Mouse (Mus musculus): ENCODE results near the gene Kansl2. TPM values are rescaled to one million over a fixed set of nuclear protein-coding genes. Genes with fewer than 3 reads are reported as not detected.

The Kansl2 gene
- polyA plus RNA-seq, 2 experiments = 99.8 to 104 TPM

GRCm38 (mm10) chr15:98546843-98547242 is 12.8 kb upstream of the Kansl2 start:
- no peaks in the 10 kb centered on the region for H3K27me3 ChIP-seq (ENCODE audit: control insufficient read depth, insufficient read depth, low read length)
- 84% methylated on average over 5 of the region's 5 CpGs for WGBS
- no peaks in the 10 kb centered on the region for H3K4me1 ChIP-seq (ENCODE audit: control insufficient read depth, insufficient read depth, low read length)
- H3K9ac ChIP-seq (ENCODE audit: low read depth, low read length, severe bottlenecking) = no peak overlapping the region
- H3K9me3 ChIP-seq (ENCODE audit: control insufficient read depth, low read length) = no peaks in the 10 kb centered on the region
- TF ChIP-seq POLR2A (IDR thresholded peaks at IDR 0.05; ENCODE audit: borderline replicate concordance, extremely low read depth, insufficient read depth, insufficient read length) = no peak
- H3K4me2 ChIP-seq (replicated peaks; ENCODE audit: low read depth, low read length, severe bottlenecking) = no peak overlapping the region
- ATAC-seq (ENCODE audit: low FRiP score, low read depth) (no peak), DNase-seq (ENCODE audit: low spot score) (no peak)
- H3K4me3 ChIP-seq (replicated peaks; ENCODE audit: low read length) = no peak overlapping the region
- H3K36me3 ChIP-seq (ENCODE audit: control insufficient read depth, insufficient read depth, low read length) = peaks cover 91% of the 10 kb centered on the region
- H3K27ac ChIP-seq (replicated peaks; ENCODE audit: low read depth, low read length) = no peak overlapping the region

GRCm38 (mm10) chr15:98545151-98545550 is 11.1 kb upstream of the Kansl2 start:
- no peaks in the 10 kb centered on the region for H3K9me3 ChIP-seq (ENCODE audit: control insufficient read depth, low read length)
- H3K4me2 ChIP-seq (replicated peaks; ENCODE audit: low read depth, low read length, severe bottlenecking) = no peak overlapping the region
- DNase-seq (ENCODE audit: low spot score) (no peak), ATAC-seq (ENCODE audit: low FRiP score, low read depth) (no peak)
- no peak overlapping the region for H3K27ac ChIP-seq (replicated peaks; ENCODE audit: low read depth, low read length)
- no peak overlapping the region for H3K9ac ChIP-seq (ENCODE audit: low read depth, low read length, severe bottlenecking)
- TF ChIP-seq POLR2A (IDR thresholded peaks at IDR 0.05; ENCODE audit: borderline replicate concordance, extremely low read depth, insufficient read depth, insufficient read length) = no peak
- no peak overlapping the region for H3K4me3 ChIP-seq (replicated peaks; ENCODE audit: low read length)
- no peaks in the 10 kb centered on the region for H3K27me3 ChIP-seq (ENCODE audit: control insufficient read depth, insufficient read depth, low read length)
- H3K36me3 ChIP-seq (ENCODE audit: control insufficient read depth, insufficient read depth, low read length) = peaks cover 90% of the 10 kb centered on the region
- whole genome bisulfite sequencing = 90% methylated on average over 3 of the region's 3 CpGs
- H3K4me1 ChIP-seq (ENCODE audit: control insufficient read depth, insufficient read depth, low read length) = no peaks in the 10 kb centered on the region

GRCm38 (mm10) chr15:98543341-98543740 is 9.3 kb upstream of the Kansl2 start:
- Histone ChIP-seq H3K27me3 (ENCODE audit: control insufficient read depth, insufficient read depth, low read length) (no peaks in the 10 kb centered on the region), H3K4me1 (ENCODE audit: control insufficient read depth, insufficient read depth, low read length) (no peaks in the 10 kb centered on the region), H3K9me3 (ENCODE audit: control insufficient read depth, low read length) (no peaks in the 10 kb centered on the region), H3K9ac (ENCODE audit: low read depth, low read length, severe bottlenecking) (no peak overlapping the region), H3K36me3 (ENCODE audit: control insufficient read depth, insufficient read depth, low read length) (peaks cover 87% of the 10 kb centered on the region), H3K4me3 (replicated peaks; ENCODE audit: low read length) (no peak overlapping the region), H3K27ac (replicated peaks; ENCODE audit: low read depth, low read length) (no peak overlapping the region), H3K4me2 (replicated peaks; ENCODE audit: low read depth, low read length, severe bottlenecking) (no peak overlapping the region)
- no peak for DNase-seq (ENCODE audit: low spot score)
- no peak for TF ChIP-seq POLR2A (IDR thresholded peaks at IDR 0.05; ENCODE audit: borderline replicate concordance, extremely low read depth, insufficient read depth, insufficient read length)
- no peak for ATAC-seq (ENCODE audit: low FRiP score, low read depth)
- 74% methylated on average over 4 of the region's 4 CpGs for WGBS

- H3K36me3 ChIP-seq (ENCODE audit: control insufficient read depth, insufficient read depth, low read length) = peaks cover 74% of the 10 kb centered on the region
- no peak overlapping the region for H3K27ac ChIP-seq (replicated peaks; ENCODE audit: low read depth, low read length)
- H3K9me3 ChIP-seq (ENCODE audit: control insufficient read depth, low read length) = no peaks in the 10 kb centered on the region
- ATAC-seq (ENCODE audit: low FRiP score, low read depth) = no peak
- no peak overlapping the region for H3K4me3 ChIP-seq (replicated peaks; ENCODE audit: low read length)
- no peaks in the 10 kb centered on the region for H3K27me3 ChIP-seq (ENCODE audit: control insufficient read depth, insufficient read depth, low read length)
- TF ChIP-seq POLR2A (IDR thresholded peaks at IDR 0.05; ENCODE audit: borderline replicate concordance, extremely low read depth, insufficient read depth, insufficient read length) = no peak
- DNase-seq (ENCODE audit: low spot score) = no peak
- H3K4me1 ChIP-seq (ENCODE audit: control insufficient read depth, insufficient read depth, low read length) = no peaks in the 10 kb centered on the region
- no peak overlapping the region for H3K9ac ChIP-seq (ENCODE audit: low read depth, low read length, severe bottlenecking)
- 88% methylated on average over 6 of the region's 6 CpGs for WGBS
- no peak overlapping the region for H3K4me2 ChIP-seq (replicated peaks; ENCODE audit: low read depth, low read length, severe bottlenecking)
Measured at GRCm38 (mm10) chr15:98541064-98541463, 7.0 kb upstream of the Kansl2 start.

GRCm38 (mm10) chr15:98537923-98538322 is 3.9 kb upstream of the Kansl2 start:
- no peaks in the 10 kb centered on the region for H3K27me3 ChIP-seq (ENCODE audit: control insufficient read depth, insufficient read depth, low read length)
- H3K4me2 ChIP-seq (replicated peaks; ENCODE audit: low read depth, low read length, severe bottlenecking) = no peak overlapping the region
- peaks cover 43% of the 10 kb centered on the region for H3K36me3 ChIP-seq (ENCODE audit: control insufficient read depth, insufficient read depth, low read length)
- H3K9ac ChIP-seq (ENCODE audit: low read depth, low read length, severe bottlenecking) = no peak overlapping the region
- no peak overlapping the region for H3K4me3 ChIP-seq (replicated peaks; ENCODE audit: low read length)
- WGBS = 74% methylated on average over 4 of the region's 4 CpGs
- no peak for TF ChIP-seq POLR2A (IDR thresholded peaks at IDR 0.05; ENCODE audit: borderline replicate concordance, extremely low read depth, insufficient read depth, insufficient read length)
- no peak overlapping the region for H3K27ac ChIP-seq (replicated peaks; ENCODE audit: low read depth, low read length)
- no peaks in the 10 kb centered on the region; the same call in 1 of the 2 replicates for H3K4me1 ChIP-seq (ENCODE audit: control insufficient read depth, insufficient read depth, low read length)
- no peaks in the 10 kb centered on the region for H3K9me3 ChIP-seq (ENCODE audit: control insufficient read depth, low read length)
- ATAC-seq (ENCODE audit: low FRiP score, low read depth) (no peak), DNase-seq (ENCODE audit: low spot score) (no peak)
